Mouse (Mus musculus) gastrocnemius, adult 2 months (tissue): ENCODE results near the gene Cfap43. TPM values are rescaled to one million over a fixed set of nuclear protein-coding genes. Genes with fewer than 3 reads are reported as not detected.

ENCODE experiments used
- DNase-seq: peaks from one replicate; pipeline ENCODE4 v3.0.0; 2022
- H3K27ac ChIP-seq: fragments of 200-600 bp; 2 replicates; pipeline ENCODE4 v1.8.1; 2022; ENCODE audit warnings: mild to moderate bottlenecking
- H3K4me3 ChIP-seq: fragments of 200-600 bp; 2 replicates; pipeline ENCODE4 v1.8.1; 2022; ENCODE audit warnings: mild to moderate bottlenecking, moderate library complexity
- CTCF ChIP-seq: fragments of 200-600 bp; IDR thresholded peaks from 2 replicates; pipeline ENCODE4 v1.8.1; 2022; ENCODE audit warnings: antibody characterized with exemption, mild to moderate bottlenecking, moderate library complexity
- intact Hi-C: fragments of 180-260 bp; cut with DNase I; formaldehyde crosslinking; loops from one replicate; pipeline ENCODE4 v1.15.1; 2025
- total RNA-seq, 2 experiments: library from RNA; stranded (reverse); gene quantifications; 2 replicates each; pipeline ENCODE4 v1.2.3; 2021

Cfap43 gene
- total RNA-seq, 2 experiments from 2014 or later, result 0.11 TPM; not detected in 1

DNA sequence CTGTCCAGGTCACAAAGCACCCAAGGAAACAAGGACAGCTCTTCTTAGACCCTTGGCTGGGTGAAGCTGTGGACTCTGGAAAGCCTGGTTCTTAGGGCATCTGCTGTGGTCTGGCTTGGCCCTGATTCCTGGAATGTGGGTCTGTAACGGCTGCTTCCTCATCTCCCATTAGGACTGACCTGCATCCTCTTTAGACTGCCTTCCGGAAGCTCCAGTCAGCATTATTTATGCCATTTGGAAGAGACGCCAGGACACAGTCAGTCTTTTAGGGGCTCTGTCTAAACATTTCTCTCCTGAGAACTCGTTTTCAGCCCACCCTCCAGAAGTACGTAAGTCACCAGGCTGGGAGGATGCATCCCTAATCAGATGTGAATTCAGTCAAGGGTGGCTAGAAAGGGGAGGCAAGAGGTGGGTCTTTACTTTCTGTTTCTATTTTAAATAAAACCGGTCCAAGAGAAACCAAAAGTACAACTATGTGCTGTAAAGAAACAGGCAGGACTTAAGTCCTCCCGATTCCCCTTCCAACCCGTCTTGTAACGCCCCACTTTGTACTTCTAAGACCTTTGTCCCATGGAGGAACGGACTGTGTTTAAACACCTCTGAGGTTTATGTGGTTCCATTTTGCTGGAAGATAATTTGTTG is 28.5 kb downstream of the Cfap43 start:
- H3K4me3 ChIP-seq, result peak overlapping the region; percentile 64
- DNase-seq, result no peak
- no peak for TF ChIP-seq CTCF
- peak overlapping the region; percentile 70 for H3K27ac ChIP-seq
- intact Hi-C loops, result no loop called here

DNA sequence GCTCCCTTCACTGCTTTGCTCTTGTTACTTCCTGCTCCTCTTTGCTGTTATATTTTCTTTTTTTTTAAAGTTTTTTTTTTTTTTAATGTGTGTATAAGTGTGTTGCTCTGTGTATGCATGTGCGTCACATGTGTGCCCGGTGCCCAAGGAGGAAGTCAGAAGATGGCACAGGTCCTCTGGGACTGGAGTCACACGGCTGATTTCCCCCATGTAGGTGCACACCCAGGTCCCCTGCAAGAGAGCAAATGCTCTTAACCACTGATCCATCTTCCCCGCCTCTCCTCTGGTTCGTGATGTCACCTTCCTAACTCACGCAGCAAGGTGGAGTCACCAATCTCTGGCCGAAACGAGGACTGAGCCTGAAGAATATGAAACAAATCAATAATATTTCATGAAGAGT is 31.1 kb downstream of the Cfap43 start:
- TF ChIP-seq CTCF, result no peak
- Histone ChIP-seq H3K4me3 (no peak overlapping the region), H3K27ac (0 out of 2 replicates have a peak overlapping the region, but pooled peaks have one; percentile 20)
- no peak for DNase-seq
- intact Hi-C loops, result no loop called here

- peak; percentile 35 for DNase-seq
- intact Hi-C loops, result no loop called here
- no peak overlapping the region for H3K4me3 ChIP-seq
- no peak for TF ChIP-seq CTCF
- H3K27ac ChIP-seq, result peak overlapping the region; percentile 20
These were observed 31.7 kb downstream of the Cfap43 start for GRCm38 (mm10) chr19:47887417-47887816.

DNA sequence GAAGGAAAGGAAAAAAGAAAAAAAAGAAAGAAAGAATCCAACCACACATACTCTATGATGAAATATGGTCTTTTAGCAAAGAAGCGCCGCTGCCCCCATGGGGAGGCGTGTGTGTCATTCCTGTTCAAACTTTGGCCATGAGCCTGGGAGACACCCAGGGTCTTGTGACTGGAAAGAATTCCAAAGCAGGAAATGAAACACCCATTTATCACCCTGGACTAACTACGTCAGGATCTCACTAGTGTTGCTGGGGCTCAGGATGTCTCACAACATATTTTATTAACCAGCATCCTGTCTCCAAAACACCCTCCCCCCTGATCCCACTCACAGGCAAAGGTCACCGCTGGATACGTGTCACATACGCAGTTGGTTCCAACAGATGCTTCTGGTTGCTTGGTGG is 32.5 kb downstream of the Cfap43 start:
- peak overlapping the region; percentile 13; the same call in 1 of the 2 replicates for H3K27ac ChIP-seq
- peak; percentile 43 for DNase-seq
- intact Hi-C loops, result no loop called here
- TF ChIP-seq CTCF, result no peak
- H3K4me3 ChIP-seq, result no peak overlapping the region

GRCm38 (mm10) chr19:47885886-47886285 is 33.2 kb downstream of the Cfap43 start:
- no peak for DNase-seq
- Histone ChIP-seq H3K4me3 (no peak overlapping the region), H3K27ac (no peak overlapping the region)
- TF ChIP-seq CTCF, result no peak
- intact Hi-C loops, result no loop called here

DNA sequence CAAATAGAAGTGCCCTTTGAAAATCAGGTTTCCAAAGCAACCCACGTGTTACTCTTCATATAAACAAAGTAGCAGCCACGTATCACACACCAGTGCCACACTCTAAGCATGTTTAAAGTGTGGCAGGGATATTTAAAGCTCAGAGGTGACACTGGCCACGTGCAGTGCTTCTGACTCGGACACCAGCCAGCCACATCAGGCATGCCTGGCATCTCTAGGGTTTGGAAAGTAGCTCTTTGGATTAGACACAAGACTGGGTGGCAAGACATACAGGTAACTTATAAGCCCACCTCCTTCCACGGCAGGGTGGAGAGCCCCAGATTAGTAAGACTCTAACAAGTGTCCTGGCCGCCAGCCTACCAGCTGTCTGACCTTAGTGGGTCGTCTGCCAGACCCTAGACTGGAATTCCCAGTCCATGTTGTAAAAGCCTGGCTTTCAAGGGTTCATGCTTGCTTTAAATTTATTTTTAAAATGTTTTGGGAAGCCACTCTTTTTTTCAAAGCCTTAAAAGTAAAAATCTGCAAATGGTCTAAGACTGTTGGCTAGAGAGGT is 33.8 kb downstream of the Cfap43 start:
- intact Hi-C loops, result no loop called here
- H3K4me3 ChIP-seq, result no peak overlapping the region
- no peak overlapping the region for H3K27ac ChIP-seq
- TF ChIP-seq CTCF, result no peak
- no peak for DNase-seq

GRCm38 (mm10) chr19:47884296-47885085 is 34.6 kb downstream of the Cfap43 start:
- no peak for TF ChIP-seq CTCF
- intact Hi-C loops, result no loop called here
- DNase-seq, result no peak
- no peak overlapping the region for H3K4me3 ChIP-seq
- no peak overlapping the region for H3K27ac ChIP-seq

GRCm38 (mm10) chr19:47882882-47883254 is 36.2 kb downstream of the Cfap43 start:
- intact Hi-C loops, result loop anchor here (1.0 kb wide), 1 partner anchor 49 kb away; no protein-coding TSS in a partner anchor
- no peak overlapping the region for H3K27ac ChIP-seq
- no peak for DNase-seq
- TF ChIP-seq CTCF, result no peak
- no peak overlapping the region for H3K4me3 ChIP-seq

- H3K27ac ChIP-seq, result no peak overlapping the region
- TF ChIP-seq CTCF, result no peak; the same call in 1 of the 2 replicates
- no peak overlapping the region for H3K4me3 ChIP-seq
- intact Hi-C loops, result loop anchor here (1.0 kb wide), 1 partner anchor 50 kb away; no protein-coding TSS in a partner anchor
- DNase-seq, result peak; percentile 79
These were observed 36.8 kb downstream of the Cfap43 start for GRCm38 (mm10) chr19:47882151-47882881.

- Histone ChIP-seq H3K27ac (no peak overlapping the region), H3K4me3 (no peak overlapping the region)
- intact Hi-C loops, result no loop called here
- TF ChIP-seq CTCF, result no peak
- DNase-seq, result no peak
These were observed 37.5 kb downstream of the Cfap43 start for GRCm38 (mm10) chr19:47881538-47881937.

DNA sequence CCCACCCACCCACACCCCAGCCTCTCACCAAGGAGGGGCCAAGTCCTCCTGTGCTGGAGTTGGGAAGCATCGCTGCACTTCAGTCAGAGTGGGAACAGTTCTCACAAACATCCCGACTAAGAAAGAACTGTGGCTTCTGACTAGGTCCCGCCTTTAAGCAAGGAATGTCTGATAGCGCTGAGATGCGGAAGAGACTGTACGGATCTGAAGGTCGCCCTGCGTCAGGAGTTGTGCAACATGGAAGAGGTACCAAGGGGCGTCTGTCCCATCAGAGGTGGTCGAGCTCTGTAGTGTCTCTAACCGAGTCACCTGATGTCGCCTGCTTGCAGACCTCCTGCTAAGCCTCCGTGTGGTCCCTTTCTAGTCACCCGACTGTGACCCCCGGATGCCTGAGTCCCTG is 42.8 kb downstream of the Cfap43 start:
- DNase-seq, result no peak
- no peak overlapping the region for H3K4me3 ChIP-seq
- intact Hi-C loops, result no loop called here
- TF ChIP-seq CTCF, result no peak
- H3K27ac ChIP-seq, result no peak overlapping the region

GRCm38 (mm10) chr19:47871515-47871914 is 47.6 kb downstream of the Cfap43 start:
- DNase-seq, result no peak
- TF ChIP-seq CTCF, result peak; percentile 16; the same call in 1 of the 2 replicates
- intact Hi-C loops, result no loop called here
- Histone ChIP-seq H3K27ac (no peak overlapping the region), H3K4me3 (no peak overlapping the region)
